Mouse (Mus musculus): Measurements from ENCODE around the gene Syn3. TPM values are rescaled to one million over a fixed set of nuclear protein-coding genes. Genes with fewer than 3 reads are reported as not detected.

Syn3 gene
- total RNA-seq, 1 experiment = 1.5 TPM

GRCm38 (mm10) chr10:86321194-86321593, 177.5 kb downstream of the Syn3 start:
- H3K4me3 ChIP-seq (ENCODE audit: insufficient read depth in 1 of 2, low read depth in 1 of 2, low read length in 2 of 2, poor library complexity in 1 of 2, severe bottlenecking in 1 of 2) = no peak overlapping the region
- TF ChIP-seq ZC3H11A (IDR thresholded peaks at IDR 0.05; ENCODE audit: borderline replicate concordance, low read depth, low read length) = no peak
- no peak for TF ChIP-seq MAFK (IDR thresholded peaks at IDR 0.05; ENCODE audit: insufficient read depth, low read depth, low read length)
- no peak for TF ChIP-seq CHD2 (IDR thresholded peaks at IDR 0.05; ENCODE audit: low read depth, low read length)
- no peak for TF ChIP-seq ZNF384 (IDR thresholded peaks at IDR 0.05; ENCODE audit: low read depth, low read length)
- TF ChIP-seq HCFC1 (IDR thresholded peaks at IDR 0.05; ENCODE audit: borderline replicate concordance, insufficient read depth, low read length) = no peak
- H3K27ac ChIP-seq (ENCODE audit: insufficient read depth, low read depth, low read length, poor library complexity, severe bottlenecking) = no peak overlapping the region
- no peaks in the 10 kb centered on the region for H3K36me3 ChIP-seq (ENCODE audit: control insufficient read depth, insufficient read depth, low read length, poor library complexity, severe bottlenecking)
- no peak overlapping the region for H3K9ac ChIP-seq (ENCODE audit: insufficient read depth, low read depth, low read length, poor library complexity, severe bottlenecking)
- peaks cover 0 to 10% of the 10 kb centered on the region in 2 experiments; a peak in 2 of 4 replicates for H3K4me1 ChIP-seq (ENCODE audit: control insufficient read depth in 2 of 2, insufficient read depth in 2 of 2, low read length in 2 of 2, poor library complexity in 1 of 2)
- in situ Hi-C loops (cut with MboI; ENCODE audit: low sequenced_read_pairs in 2 of 2, unreplicated experiment in 2 of 2) = no loop called here
- no peak for DNase-seq (ENCODE audit: low read depth, low spot score)
- H3K9me3 ChIP-seq (ENCODE audit: control insufficient read depth, insufficient read depth, low read depth, low read length) = no peaks in the 10 kb centered on the region

GRCm38 (mm10) chr10:86320204-86320603, 178.5 kb downstream of the Syn3 start:
- in situ Hi-C loops (cut with MboI; ENCODE audit: low sequenced_read_pairs in 2 of 2, unreplicated experiment in 2 of 2) = no loop called here
- no peak for DNase-seq (ENCODE audit: low read depth, low spot score)

GRCm38 (mm10) chr10:86319526-86319925, 179.2 kb downstream of the Syn3 start:
- DNase-seq (ENCODE audit: low read depth, low spot score) = peak; percentile 33
- TF ChIP-seq ZC3H11A (IDR thresholded peaks at IDR 0.05; ENCODE audit: borderline replicate concordance, low read depth, low read length) (no peak), CHD2 (IDR thresholded peaks at IDR 0.05; ENCODE audit: low read depth, low read length) (no peak), ZNF384 (IDR thresholded peaks at IDR 0.05; ENCODE audit: low read depth, low read length) (no peak), HCFC1 (IDR thresholded peaks at IDR 0.05; ENCODE audit: borderline replicate concordance, insufficient read depth, low read length) (no peak), MAFK (IDR thresholded peaks at IDR 0.05; ENCODE audit: insufficient read depth, low read depth, low read length) (no peak)
- H3K9me3 ChIP-seq (ENCODE audit: control insufficient read depth, insufficient read depth, low read depth, low read length) = no peaks in the 10 kb centered on the region
- H3K4me3 ChIP-seq (ENCODE audit: insufficient read depth in 1 of 2, low read depth in 1 of 2, low read length in 2 of 2, poor library complexity in 1 of 2, severe bottlenecking in 1 of 2) = no peak overlapping the region
- H3K27ac ChIP-seq (ENCODE audit: insufficient read depth, low read depth, low read length, poor library complexity, severe bottlenecking) = no peak overlapping the region
- no peaks in the 10 kb centered on the region for H3K36me3 ChIP-seq (ENCODE audit: control insufficient read depth, insufficient read depth, low read length, poor library complexity, severe bottlenecking)
- in situ Hi-C loops (cut with MboI; ENCODE audit: low sequenced_read_pairs in 2 of 2, unreplicated experiment in 2 of 2) = no loop called here
- H3K9ac ChIP-seq (ENCODE audit: insufficient read depth, low read depth, low read length, poor library complexity, severe bottlenecking) = no peak overlapping the region
- peaks cover 0 to 10% of the 10 kb centered on the region in 2 experiments; a peak in 2 of 4 replicates for H3K4me1 ChIP-seq (ENCODE audit: control insufficient read depth in 2 of 2, insufficient read depth in 2 of 2, low read length in 2 of 2, poor library complexity in 1 of 2)

More at GRCm38 (mm10) chr10:86320204-86320603, 178.5 kb downstream of the Syn3 start:
- TF ChIP-seq ZC3H11A (IDR thresholded peaks at IDR 0.05; ENCODE audit: borderline replicate concordance, low read depth, low read length) (no peak), MAFK (IDR thresholded peaks at IDR 0.05; ENCODE audit: insufficient read depth, low read depth, low read length) (no peak), ZNF384 (IDR thresholded peaks at IDR 0.05; ENCODE audit: low read depth, low read length) (no peak), HCFC1 (IDR thresholded peaks at IDR 0.05; ENCODE audit: borderline replicate concordance, insufficient read depth, low read length) (no peak), CHD2 (IDR thresholded peaks at IDR 0.05; ENCODE audit: low read depth, low read length) (no peak)
- Histone ChIP-seq H3K36me3 (ENCODE audit: control insufficient read depth, insufficient read depth, low read length, poor library complexity, severe bottlenecking) (no peaks in the 10 kb centered on the region), H3K27ac (ENCODE audit: insufficient read depth, low read depth, low read length, poor library complexity, severe bottlenecking) (no peak overlapping the region), H3K9me3 (ENCODE audit: control insufficient read depth, insufficient read depth, low read depth, low read length) (no peaks in the 10 kb centered on the region), H3K9ac (ENCODE audit: insufficient read depth, low read depth, low read length, poor library complexity, severe bottlenecking) (no peak overlapping the region), H3K4me1 (ENCODE audit: control insufficient read depth in 2 of 2, insufficient read depth in 2 of 2, low read length in 2 of 2, poor library complexity in 1 of 2) (peaks cover 0 to 10% of the 10 kb centered on the region in 2 experiments; a peak in 2 of 4 replicates), H3K4me3 (ENCODE audit: insufficient read depth in 1 of 2, low read depth in 1 of 2, low read length in 2 of 2, poor library complexity in 1 of 2, severe bottlenecking in 1 of 2) (no peak overlapping the region)

- peaks cover 0 to 10% of the 10 kb centered on the region in 2 experiments; a peak in 2 of 4 replicates for H3K4me1 ChIP-seq (ENCODE audit: control insufficient read depth in 2 of 2, insufficient read depth in 2 of 2, low read length in 2 of 2, poor library complexity in 1 of 2)
- H3K9ac ChIP-seq (ENCODE audit: insufficient read depth, low read depth, low read length, poor library complexity, severe bottlenecking) = no peak overlapping the region
- TF ChIP-seq CHD2 (IDR thresholded peaks at IDR 0.05; ENCODE audit: low read depth, low read length) (no peak), HCFC1 (IDR thresholded peaks at IDR 0.05; ENCODE audit: borderline replicate concordance, insufficient read depth, low read length) (no peak), ZC3H11A (IDR thresholded peaks at IDR 0.05; ENCODE audit: borderline replicate concordance, low read depth, low read length) (no peak), ZNF384 (IDR thresholded peaks at IDR 0.05; ENCODE audit: low read depth, low read length) (no peak), MAFK (IDR thresholded peaks at IDR 0.05; ENCODE audit: insufficient read depth, low read depth, low read length) (no peak)
- no peaks in the 10 kb centered on the region for H3K9me3 ChIP-seq (ENCODE audit: control insufficient read depth, insufficient read depth, low read depth, low read length)
- no peak for DNase-seq (ENCODE audit: low read depth, low spot score)
- in situ Hi-C loops (cut with MboI; ENCODE audit: low sequenced_read_pairs in 2 of 2, unreplicated experiment in 2 of 2) = no loop called here
- H3K4me3 ChIP-seq (ENCODE audit: insufficient read depth in 1 of 2, low read depth in 1 of 2, low read length in 2 of 2, poor library complexity in 1 of 2, severe bottlenecking in 1 of 2) = no peak overlapping the region
- H3K27ac ChIP-seq (ENCODE audit: insufficient read depth, low read depth, low read length, poor library complexity, severe bottlenecking) = no peak overlapping the region
- no peaks in the 10 kb centered on the region for H3K36me3 ChIP-seq (ENCODE audit: control insufficient read depth, insufficient read depth, low read length, poor library complexity, severe bottlenecking)
Measured at GRCm38 (mm10) chr10:86318552-86319140, 180.1 kb downstream of the Syn3 start.
